Mouse (Mus musculus): ENCODE data around the gene Mgat4a.
"Not testable (repeated sequence)": the region's sequence is repeated elsewhere in the genome, so short reads cannot be mapped to it uniquely, and the experiment has no call there.

Gene Mgat4a

DNA sequence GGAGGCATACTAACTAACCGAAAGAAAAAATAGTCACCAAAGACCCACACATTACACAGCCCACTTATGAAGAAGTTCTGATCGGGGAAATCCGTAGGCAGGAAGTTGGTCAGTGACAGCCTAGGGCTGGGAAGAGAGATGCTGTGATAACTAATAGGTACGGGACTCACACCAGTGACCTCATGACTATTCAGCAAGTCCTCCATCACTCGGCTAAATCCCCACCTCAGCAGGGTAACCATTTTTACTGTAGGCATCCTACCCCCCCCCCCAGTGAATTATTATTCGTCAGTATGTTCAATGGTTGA, 8.3 kb downstream of the Mgat4a start:
- no peak for DNase-seq (ENCODE audit: extremely low read depth, low read depth)

DNA sequence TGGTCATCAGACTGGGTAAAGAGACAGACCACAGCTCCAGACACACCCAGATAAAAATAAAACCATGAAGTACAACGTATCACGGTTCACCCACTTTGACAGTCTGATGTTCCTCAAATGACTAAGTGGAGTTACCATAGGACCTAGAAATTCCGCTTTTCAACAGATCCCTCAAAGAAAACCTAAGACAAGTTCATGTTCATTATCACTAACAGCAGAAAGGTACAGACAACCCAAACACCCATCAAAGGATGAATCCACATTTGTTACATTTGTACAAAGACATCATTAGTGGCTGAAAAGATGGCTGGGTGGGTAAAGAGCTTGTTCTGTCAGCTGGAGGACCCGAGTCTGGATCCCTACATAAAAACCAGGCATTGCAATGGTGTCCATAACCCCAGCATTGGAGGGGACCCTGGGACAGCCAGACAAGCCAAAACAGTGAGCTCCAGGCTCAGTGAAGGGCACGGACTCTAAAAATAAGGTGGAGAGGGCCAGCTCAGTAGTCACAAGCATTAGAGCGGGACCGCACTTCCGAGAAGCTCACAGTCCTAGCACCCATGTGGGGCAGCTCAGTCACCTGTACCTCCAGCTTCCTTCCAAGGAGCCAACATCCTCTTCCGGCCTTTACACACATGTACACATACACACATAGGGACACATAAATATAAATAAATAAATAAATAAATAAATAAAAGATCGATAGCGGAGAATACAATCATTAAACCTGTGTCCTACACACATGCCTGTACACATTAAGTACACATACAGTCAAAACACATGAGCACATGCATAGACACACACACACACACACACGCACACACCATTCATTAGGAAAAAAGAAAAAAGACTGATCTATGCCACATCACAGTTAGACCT, 8.9 kb downstream of the Mgat4a start:
- DNase-seq (ENCODE audit: extremely low read depth, low read depth) = no peak

DNA sequence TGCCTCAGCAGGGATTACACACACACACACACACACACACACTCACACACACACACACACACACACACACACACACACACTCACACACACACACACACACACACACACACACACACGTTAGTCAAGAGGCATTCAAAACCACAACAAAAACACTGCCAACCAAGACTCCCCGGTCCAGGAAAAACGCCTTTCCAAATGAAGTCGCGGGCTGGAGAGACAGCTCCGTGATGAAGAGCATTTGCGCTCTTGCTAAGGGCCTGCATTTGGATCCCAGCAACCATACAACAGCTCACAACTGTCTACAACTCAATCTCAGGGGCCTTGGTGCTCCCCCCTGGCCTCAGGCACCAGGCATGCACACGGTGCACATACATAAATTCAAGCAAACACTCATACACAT, 10.8 kb downstream of the Mgat4a start:
- no peak for DNase-seq (ENCODE audit: extremely low read depth, low read depth)

DNA sequence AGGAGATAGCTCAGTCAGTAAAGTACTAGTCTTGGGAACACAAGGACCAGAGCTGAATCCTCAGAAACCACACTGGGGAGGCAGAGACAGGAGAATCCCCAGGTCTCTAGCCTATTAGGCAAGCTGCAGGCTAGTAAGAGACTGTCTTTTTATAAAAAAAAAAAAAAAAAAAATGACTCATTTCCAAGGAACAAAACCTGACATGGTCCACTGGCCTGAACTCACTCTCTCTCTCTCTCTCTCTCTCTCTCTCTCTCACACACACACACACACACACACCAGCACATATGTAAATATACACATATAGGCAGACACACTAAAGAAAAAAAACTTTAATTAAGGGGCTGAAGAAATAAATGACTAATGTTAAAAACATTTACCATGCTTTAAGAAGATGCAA, 14.6 kb downstream of the Mgat4a start:
- DNase-seq (ENCODE audit: extremely low read depth, low read depth) = no peak

DNA sequence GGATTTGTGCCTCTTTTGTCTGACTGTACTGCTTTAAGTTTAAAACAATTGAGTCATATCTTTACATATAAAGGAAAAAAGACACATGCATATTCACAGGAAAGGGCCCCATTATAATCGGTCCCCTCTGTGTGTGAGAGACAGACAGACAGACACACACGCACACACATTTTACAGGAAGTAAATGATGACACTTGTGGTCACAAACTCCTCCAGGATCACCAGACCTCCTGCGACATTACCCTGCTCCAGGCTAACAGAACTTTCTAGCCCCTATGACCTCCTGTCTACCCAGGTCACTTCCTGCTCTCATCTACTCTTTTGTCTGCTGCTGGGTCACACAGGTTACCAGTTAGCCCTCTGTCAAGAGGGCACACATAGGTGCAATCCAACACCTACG, 16.1 kb downstream of the Mgat4a start:
- no peak for DNase-seq (ENCODE audit: extremely low read depth, low read depth)

DNA sequence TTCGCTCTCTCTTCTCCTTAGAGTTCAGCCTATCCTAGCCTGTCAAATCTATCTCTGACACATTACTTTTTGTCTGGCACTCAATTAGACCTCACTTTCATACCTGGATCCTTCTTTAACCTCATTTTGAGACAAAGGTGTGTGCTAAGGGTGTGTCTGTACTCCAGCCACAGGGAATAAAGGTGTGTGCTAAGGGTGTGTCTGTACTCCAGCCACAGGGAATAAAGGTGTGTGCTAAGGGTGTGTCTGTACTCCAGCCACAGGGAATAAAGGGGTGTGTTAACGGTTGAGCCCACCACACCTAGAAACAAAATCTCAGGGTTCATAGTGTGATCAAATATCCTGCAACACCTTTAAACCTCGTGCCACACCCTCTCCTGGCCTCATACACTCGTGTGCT, 16.7 kb downstream of the Mgat4a start:
- DNase-seq (ENCODE audit: extremely low read depth, low read depth) = not testable (repeated sequence)

DNA sequence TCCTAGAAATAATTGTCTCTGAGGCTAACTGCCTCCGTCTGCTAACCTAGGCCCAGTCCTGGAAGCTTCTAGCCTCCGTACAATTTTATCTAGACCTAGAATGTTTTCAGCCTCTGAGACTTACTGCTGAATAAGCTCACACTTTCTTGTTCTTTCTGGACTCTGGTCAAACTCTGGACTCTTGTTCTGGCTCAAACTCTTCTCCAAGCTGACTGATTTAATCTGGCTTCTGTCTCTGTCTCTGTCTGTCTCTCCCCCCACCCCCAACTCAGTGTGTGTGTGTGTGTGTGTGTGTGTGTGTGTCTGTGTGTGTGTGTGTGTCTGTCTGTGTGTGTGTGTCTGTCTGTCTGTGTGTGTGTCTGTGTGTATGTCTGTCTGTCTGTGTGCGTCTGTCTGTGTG, 17.3 kb downstream of the Mgat4a start:
- not testable (repeated sequence) for DNase-seq (ENCODE audit: extremely low read depth, low read depth)

DNA sequence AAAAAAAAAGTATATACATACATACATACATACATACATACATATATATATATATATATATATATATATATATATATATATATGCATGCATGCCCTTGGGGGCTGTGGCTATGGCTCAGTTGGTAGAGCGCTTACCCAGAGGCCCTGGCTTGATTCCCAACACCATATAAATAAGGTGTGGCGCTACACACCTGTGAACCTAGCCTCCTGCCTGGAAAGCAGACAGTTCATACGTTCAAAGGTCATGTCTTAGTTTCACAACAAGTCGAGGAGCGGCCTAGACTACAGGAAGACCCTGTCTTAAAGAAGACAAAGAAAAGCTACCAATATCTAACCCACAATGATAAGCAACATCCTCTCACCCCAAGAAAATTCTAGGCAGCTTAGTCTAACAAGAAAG, 18.7 kb downstream of the Mgat4a start:
- DNase-seq (ENCODE audit: extremely low read depth, low read depth) = no peak

DNA sequence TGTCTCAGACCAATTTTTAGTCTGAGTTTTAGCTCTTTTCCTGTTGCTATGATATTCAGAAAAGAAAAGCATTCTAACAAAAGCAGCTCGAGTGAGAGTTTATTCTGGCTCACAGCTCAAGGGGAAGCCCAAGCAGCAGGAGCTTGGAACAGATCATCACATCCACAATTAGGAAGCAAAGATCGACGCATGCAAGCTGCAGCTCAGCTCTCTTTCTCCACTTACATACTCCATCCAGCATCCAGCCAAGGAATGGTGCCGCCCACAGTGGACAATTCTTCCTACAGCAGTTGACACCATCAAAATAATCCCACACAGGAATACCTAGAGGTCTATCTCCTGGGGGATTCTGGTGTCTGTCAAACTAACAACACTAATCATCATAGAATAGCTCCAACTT, 22.0 kb downstream of the Mgat4a start:
- no peak for DNase-seq (ENCODE audit: extremely low read depth, low read depth)

DNA sequence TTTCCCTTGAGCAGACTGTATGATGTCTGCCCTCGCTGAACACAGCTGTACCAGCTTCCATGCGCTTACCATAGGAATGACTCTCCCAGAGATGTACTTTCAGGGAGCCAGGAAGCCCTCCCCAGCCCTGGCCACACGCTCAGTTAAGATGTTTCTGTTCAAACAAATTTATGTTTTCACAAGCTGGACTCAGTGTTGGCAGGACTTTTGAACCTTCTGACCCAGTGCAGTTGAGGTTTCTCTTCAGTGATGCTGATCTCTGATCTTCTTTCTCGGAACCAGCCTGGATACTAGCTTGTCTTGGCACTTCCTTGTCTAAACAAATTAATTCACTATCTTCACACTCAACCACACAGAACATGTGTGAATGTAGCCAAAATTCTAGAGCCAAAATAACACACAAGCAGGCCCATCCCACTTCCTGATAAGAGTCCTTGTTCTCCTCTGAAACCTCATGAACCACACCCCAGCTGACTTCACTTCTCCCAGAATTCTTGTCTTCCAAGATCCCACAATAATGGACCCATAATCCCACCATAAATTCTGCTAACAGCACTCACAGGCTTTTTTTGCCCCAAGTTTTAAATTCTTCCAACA, 22.6 kb downstream of the Mgat4a start:
- DNase-seq (ENCODE audit: extremely low read depth, low read depth) = no peak

DNA sequence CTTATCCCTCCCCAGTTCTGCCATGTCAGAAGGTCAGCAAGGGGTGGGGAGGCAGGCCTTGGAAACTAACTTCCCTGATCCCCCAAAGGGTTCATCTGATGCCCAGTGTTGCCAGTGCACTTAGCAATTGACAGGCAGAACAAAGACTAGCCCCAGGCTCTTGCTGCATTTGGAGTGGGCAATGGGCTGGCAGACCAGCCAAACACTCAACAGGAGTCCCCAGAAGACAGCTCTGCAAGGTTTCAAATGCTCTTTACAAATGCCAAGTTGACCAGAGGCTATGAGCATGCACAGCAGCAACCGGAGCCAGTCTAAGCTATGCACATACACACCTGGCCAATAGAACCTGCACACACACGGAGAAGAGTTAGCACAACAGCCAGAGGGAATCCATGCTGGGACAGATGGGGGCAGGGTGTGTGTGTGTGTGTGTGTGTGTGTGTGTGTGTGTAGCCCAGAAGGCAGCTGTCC, 27.8 kb downstream of the Mgat4a start:
- no peak for DNase-seq (ENCODE audit: extremely low read depth, low read depth)

DNA sequence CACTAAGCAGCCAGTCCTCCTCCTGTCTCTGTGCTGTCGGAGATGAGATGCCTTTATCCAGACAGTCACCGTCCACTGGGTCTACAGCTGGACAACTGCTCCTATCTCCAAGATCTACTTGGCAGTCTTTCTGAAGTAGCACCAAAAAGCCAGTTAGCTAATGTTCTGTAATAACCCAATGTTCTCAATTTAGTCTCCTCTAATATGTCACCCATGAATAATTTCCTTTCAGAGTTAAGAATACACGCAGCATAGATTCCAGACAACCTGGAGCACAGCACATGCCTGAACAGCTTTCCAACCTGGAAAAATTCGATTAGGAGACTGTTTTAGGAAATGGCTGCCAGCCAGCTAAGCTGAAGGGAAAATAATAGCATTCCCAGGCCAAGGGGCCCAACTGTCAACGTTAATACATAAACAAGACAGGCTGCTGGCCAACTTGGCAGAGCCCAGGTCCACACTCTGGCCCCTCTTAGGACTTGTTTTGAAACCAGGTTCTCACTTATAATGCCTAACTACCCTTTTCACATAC, 28.6 kb downstream of the Mgat4a start:
- DNase-seq (ENCODE audit: extremely low read depth, low read depth) = no peak

DNA sequence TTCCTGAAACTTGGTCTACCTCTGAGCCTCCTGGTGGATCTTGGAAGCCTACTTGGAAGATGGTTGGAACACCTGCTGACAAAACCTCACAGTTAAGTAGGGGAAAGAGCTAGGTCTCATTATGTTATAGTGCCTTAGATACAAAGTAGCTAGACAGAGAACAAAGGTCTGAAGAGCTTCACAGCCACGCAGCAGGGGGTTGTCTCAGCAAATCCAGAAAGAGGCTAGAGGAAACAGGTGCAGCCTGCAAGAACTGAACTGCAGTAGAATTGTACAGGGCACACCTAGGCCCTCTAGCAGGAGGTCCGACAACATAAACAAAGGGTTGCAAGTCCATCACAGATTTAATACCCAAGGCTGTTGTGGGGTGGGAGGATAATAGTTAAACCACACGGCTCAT, 30.6 kb downstream of the Mgat4a start:
- no peak for DNase-seq (ENCODE audit: extremely low read depth, low read depth)

DNA sequence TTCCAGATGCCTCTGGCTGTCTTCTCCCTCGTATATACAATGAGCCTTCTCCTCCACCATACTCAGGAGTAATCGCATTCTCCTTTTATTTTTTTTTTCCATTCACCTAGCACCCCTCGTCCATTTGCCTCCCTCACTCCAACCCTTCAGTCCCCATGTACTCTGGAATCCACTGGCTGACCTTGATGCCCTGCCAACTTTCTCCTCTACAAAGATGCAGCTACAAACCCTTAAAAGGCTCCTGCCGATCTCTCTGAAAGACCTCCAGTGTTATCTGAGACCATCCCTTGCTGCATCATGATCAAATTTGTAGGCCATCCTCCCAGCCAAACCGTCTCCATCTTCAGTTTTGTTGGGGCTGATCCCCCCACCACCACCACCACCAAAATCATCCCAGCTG, 31.4 kb downstream of the Mgat4a start:
- DNase-seq (ENCODE audit: extremely low read depth, low read depth) = no peak

DNA sequence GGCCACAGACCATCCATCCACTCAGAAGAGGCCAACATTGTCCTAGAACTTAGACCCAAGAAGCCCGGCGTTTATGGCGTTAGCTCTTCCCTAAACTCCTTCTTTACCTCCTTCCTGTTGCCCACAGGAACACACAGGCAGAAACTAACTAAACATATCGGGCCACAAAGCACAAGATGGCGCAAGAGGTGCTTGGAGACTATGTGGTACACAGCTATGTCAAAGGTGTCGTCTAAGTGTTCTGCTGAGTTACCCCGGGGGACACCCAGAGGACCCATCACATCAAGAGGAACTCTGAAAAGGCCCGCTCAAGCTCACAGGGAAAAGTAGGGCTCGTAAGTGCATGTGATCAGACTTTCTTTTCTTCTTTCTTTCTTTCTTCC, 35.5 kb downstream of the Mgat4a start:
- no peak for DNase-seq (ENCODE audit: extremely low read depth, low read depth)

DNA sequence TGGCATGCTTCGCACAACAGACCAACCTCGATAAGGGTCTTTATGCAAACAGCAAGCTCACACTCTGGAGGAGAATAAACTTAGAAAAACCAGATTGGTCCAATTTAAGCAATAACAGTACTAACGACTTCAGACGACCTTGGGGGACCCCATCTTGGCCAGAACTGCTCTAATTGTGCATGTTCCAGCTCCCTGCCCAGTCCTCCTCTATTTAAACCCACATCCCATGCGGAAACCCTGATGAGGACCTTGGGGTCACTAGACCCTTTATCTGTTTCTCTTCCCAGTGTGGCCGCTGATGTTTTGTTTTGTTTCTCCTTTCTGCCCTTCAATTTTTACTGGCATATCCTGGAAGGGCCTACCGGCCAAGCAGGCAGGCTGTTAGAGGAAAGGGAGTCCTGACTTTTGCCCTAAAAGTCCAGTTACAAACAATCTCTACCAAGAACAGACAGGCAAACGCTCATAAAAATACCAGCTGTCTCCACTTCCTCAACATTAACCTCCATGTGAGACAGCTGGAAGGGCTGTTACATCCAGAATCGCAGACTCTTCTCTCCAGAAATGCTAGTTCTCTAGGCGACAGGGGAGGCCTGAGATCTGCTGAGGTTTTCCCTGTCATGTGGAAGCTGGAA, 36.0 kb downstream of the Mgat4a start:
- no peak for DNase-seq (ENCODE audit: extremely low read depth, low read depth)

DNA sequence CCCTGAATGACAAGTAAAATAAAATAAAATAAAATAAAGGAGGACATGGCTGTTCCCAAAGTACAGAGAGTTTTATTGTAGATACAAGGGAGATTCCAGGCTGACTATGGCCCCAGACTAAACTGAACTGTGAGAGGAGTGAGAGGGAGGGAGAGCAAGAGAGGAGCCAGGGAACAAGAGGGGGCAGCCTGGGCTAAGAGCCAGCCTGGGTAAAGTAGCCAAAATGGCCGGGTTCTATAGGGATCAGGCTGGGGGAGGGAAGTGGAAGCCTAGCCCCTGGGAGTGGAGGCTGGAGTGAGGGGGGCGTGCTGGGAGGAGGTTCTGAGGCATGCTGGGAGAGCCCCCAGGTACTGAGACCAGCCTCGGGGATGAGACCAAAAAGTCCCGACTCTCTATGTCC, 37.2 kb downstream of the Mgat4a start:
- DNase-seq (ENCODE audit: extremely low read depth, low read depth) = no peak

DNA sequence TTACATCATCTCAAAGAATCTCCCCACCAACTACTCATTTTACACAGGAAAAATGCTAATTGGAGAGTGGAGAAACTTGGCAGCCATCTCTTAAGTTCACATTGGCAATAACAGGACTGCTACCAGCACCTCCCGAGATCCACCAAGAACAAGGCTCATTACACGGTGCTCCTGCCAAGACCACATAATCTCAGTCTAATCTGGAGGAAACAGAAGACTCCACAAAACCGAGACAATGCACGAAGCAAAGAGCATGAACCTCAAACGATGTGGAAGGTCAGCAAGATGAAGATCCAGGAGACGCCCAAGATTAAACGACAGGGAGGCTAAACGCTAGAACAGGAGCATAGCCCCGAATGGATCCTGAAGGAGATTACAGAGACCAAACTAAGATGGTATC, 38.5 kb downstream of the Mgat4a start:
- DNase-seq (ENCODE audit: extremely low read depth, low read depth) = no peak

DNA sequence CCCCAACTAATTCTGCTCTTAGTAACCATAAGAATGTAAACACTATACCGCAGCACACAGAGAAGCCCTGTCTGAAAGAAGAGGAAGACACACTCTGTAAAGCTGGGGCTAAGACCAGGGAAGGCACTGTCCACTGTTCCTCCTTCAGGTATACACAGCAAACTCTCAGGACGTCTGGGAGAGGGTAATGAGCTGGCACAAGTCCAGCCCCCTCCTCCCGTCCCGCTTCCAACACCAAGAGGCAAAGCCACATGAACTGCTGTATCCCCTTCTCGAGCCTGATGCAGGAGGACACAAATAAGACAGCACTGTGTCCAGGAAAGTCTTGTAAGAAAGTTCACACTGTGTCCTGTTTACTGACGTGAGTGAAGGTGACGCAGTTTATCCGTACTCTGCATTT, 40.1 kb downstream of the Mgat4a start:
- no peak for DNase-seq (ENCODE audit: extremely low read depth, low read depth)

DNA sequence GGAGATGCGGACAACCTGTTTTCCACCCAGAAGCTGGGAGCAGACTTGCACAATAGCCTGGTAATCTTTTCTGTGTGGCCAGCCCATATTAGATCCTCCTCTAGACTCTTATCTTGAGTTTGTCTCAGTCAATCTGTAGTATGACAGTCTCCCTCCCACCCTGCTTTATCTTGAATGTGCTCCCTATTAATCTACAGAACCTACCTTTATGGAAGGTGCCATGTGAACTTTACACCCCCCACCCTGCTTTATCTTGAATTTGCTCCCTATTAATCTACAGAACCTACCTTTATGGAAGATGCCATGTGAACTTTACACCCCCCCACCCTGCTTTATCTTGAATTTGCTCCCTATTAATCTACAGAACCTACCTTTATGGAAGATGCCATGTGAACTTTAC, 41.4 kb downstream of the Mgat4a start:
- DNase-seq (ENCODE audit: extremely low read depth, low read depth) = not testable (repeated sequence)

DNA sequence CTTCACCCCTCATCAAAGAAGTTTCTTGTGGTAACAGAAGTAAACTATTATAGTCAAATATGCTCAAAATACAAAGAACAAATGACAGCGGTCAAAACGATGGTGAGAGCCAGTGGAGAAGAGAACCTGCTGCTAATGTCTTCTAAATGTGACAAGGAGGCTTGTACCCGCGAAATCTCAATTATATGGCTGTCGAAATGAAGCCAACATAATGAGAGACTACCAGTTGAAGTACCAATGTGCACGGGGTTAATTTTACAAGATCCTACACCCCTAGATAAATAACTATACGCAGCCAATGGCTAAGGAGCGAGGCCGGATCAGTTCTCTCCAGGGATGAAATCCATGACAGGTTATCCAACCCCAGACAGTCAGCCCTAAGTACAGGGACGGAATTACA, 41.9 kb downstream of the Mgat4a start:
- DNase-seq (ENCODE audit: extremely low read depth, low read depth) = no peak

DNA sequence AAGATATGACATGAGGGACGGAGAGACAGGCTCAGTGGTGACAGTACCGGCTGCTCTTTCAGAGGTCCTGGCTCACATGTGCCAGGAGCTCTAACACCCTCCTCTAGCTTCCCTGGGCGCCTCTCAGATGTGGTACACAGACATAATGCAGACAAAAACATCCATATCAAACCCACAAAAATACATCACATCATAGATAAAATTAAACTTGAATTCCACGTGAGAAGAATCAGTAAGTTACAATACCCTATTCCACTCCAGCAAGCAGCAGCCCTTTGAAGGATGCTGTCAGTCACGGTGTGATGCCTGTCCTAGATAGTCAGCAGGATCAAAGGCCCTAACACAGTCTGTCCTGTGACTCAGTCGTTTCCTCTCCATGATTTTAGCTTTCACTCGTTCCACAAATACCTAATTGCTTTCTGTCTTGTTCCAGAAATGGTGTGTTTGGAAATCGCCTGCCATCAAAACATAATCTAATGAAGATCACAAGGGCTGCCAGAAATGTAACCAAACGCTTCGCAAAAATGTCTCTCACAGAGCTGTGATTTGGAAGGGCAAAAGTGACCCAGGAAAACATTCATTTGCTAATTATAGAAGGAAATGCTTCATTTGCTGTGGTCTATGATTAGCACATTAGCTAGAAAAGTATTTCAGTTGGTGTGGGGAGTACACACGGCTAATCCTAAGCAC, 44.1 kb downstream of the Mgat4a start:
- no peak for DNase-seq (ENCODE audit: extremely low read depth, low read depth)

Data from MEL-GATA-1-ER (cell line).